Mouse (Mus musculus): ENCODE data around the gene Bbs9.

GRCm38 (mm10) chr9:22461946-22462345, 13.6 kb upstream of the Bbs9 start:
- TF ChIP-seq POLR2A (IDR thresholded peaks at IDR 0.05; ENCODE audit: insufficient read depth, low read depth, low read length) (no peak), CTCF (IDR thresholded peaks at IDR 0.05) (no peak), EP300 (IDR thresholded peaks at IDR 0.05; ENCODE audit: insufficient read depth, low read depth, low read length) (no peak)

Measured in heart, adult 2 months (tissue).